Mouse (Mus musculus) thymus, adult 2 months (tissue): Measurements from ENCODE around the gene Rpl22.

Experiments
- CTCF ChIP-seq: fragments of 200-500 bp; IDR thresholded peaks from 2 replicates; pipeline ENCODE4 v1.5.1; 2012; ENCODE audit warnings: mild to moderate bottlenecking, control low read depth, low read length, moderate library complexity, borderline replicate concordance; ENCODE audit not compliant: control insufficient read depth, poor library complexity, insufficient read depth; ENCODE audit errors: extremely low read depth
- POLR2A ChIP-seq: fragments of 200-500 bp; IDR thresholded peaks from 2 replicates; pipeline ENCODE4 v1.6.1; 2012; ENCODE audit warnings: mild to moderate bottlenecking, low read length, control low read depth, moderate library complexity; ENCODE audit not compliant: control insufficient read depth, poor library complexity, insufficient read depth; ENCODE audit errors: extremely low read depth

- TF ChIP-seq CTCF = no peak
- TF ChIP-seq POLR2A = no peak
These were observed 9.9 kb upstream of the Rpl22 start for GRCm38 (mm10) chr4:152315498-152316213.
